Mouse (Mus musculus) limb, embryonic 11.5 days (tissue): ENCODE results near the gene Alms1. TPM values are rescaled to one million over a fixed set of nuclear protein-coding genes. Genes with fewer than 3 reads are reported as not detected.

Source experiments
- ATAC-seq: fragments of 200-750 bp; cut with Nextera tagmentation; 2 replicates; pipeline ENCODE4 v1.8.0; 2017; ENCODE audit warnings: low read depth; ENCODE audit not compliant: insufficient number of reproducible peaks, low FRiP score, low TSS enrichment
- DNase-seq: peaks from one replicate; pipeline ENCODE4 v3.0.0-alpha.2; 2015; ENCODE audit warnings: low spot score
- H3K27ac ChIP-seq: fragments of 300-500 bp; sonication (generic); replicated peaks from 2 replicates; pipeline ENCODE4 v1.5.1; 2014; ENCODE audit warnings: low read depth, mild to moderate bottlenecking, low read length
- H3K27me3 ChIP-seq: fragments of 300-500 bp; sonication (generic); 2 replicates; pipeline ENCODE4 v1.6.1; 2014; ENCODE audit warnings: mild to moderate bottlenecking, low read length, mixed read lengths; ENCODE audit not compliant: control insufficient read depth, insufficient read depth
- H3K36me3 ChIP-seq: fragments of 300-500 bp; sonication (generic); 2 replicates; pipeline ENCODE4 v1.6.1; 2014; ENCODE audit warnings: mild to moderate bottlenecking, low read length, moderate library complexity, mixed read lengths; ENCODE audit not compliant: control insufficient read depth, insufficient read depth
- H3K4me1 ChIP-seq: fragments of 300-500 bp; sonication (generic); 2 replicates; pipeline ENCODE4 v1.6.1; 2014; ENCODE audit warnings: low read length, mixed read lengths; ENCODE audit not compliant: control insufficient read depth, insufficient read depth
- H3K4me2 ChIP-seq: fragments of 300-500 bp; sonication (generic); 2 replicates; pipeline ENCODE4 v1.6.1; 2014; ENCODE audit warnings: low read depth, mild to moderate bottlenecking, moderate library complexity; ENCODE audit not compliant: severe bottlenecking
- H3K4me3 ChIP-seq: fragments of 300-500 bp; sonication (generic); 2 replicates; pipeline ENCODE4 v1.5.1; 2014; ENCODE audit warnings: low read depth, low read length
- H3K9ac ChIP-seq: fragments of 300-500 bp; sonication (generic); 2 replicates; pipeline ENCODE4 v1.6.1; 2014; ENCODE audit warnings: mild to moderate bottlenecking, low read length
- H3K9me3 ChIP-seq: fragments of 300-500 bp; sonication (generic); 2 replicates; pipeline ENCODE4 v1.6.1; 2016; ENCODE audit warnings: low read length; ENCODE audit not compliant: control insufficient read depth
- WGBS: fragments of 180-500 bp; shearing (Covaris S2); extraction: QIAGEN DNeasy Blood & Tissue Kit; methylation state at CpG from one replicate; pipeline ENCODE4 v1.1.7; 2014; 5-methylcytosine and 5-hydroxymethylcytosine counted together
- polyA plus RNA-seq: library from polyadenylated mRNA; unstranded; fragments of >200 nt; fragmentation: Nextera tagmentation; extraction: Ambion mirVana; gene quantifications from 2 replicates; pipeline ENCODE4 v1.2.1, GENCODE M21; 2014

Gene Alms1
- polyA plus RNA-seq, 1 experiment from 2014 or later, result 9.2 TPM

GRCm38 (mm10) chr6:85586805-85587367, 445 bp upstream of the Alms1 start:
- DNase-seq, result no peak
- no peak for ATAC-seq
- no peaks in the 10 kb centered on the region for H3K27me3 ChIP-seq
- no peak overlapping the region for H3K27ac ChIP-seq
- H3K36me3 ChIP-seq, result no peaks in the 10 kb centered on the region
- H3K9ac ChIP-seq, result no peak overlapping the region
- 29% methylated on average over 9 of the region's 9 CpGs for WGBS
- peak overlapping the region; percentile 52; the same call in 1 of the 2 replicates for H3K4me3 ChIP-seq
- H3K9me3 ChIP-seq, result no peaks in the 10 kb centered on the region
- peak overlapping the region; percentile 49; the same call in 1 of the 2 replicates for H3K4me2 ChIP-seq
- H3K4me1 ChIP-seq, result peaks cover 9% of the 10 kb centered on the region; the same call in 1 of the 2 replicates

GRCm38 (mm10) chr6:85588164-85588563, 833 bp downstream of the Alms1 start:
- peak overlapping the region; percentile 52 for H3K4me3 ChIP-seq
- peaks cover 9% of the 10 kb centered on the region; the same call in 1 of the 2 replicates for H3K4me1 ChIP-seq
- H3K9ac ChIP-seq, result peak overlapping the region; percentile 52
- H3K27ac ChIP-seq, result peak overlapping the region; percentile 23; the same call in 1 of the 2 replicates
- no peaks in the 10 kb centered on the region for H3K9me3 ChIP-seq
- peak overlapping the region; percentile 49 for H3K4me2 ChIP-seq
- no peak for ATAC-seq
- H3K36me3 ChIP-seq, result no peaks in the 10 kb centered on the region
- H3K27me3 ChIP-seq, result no peaks in the 10 kb centered on the region
- DNase-seq, result no peak
- WGBS, result 0% methylated on average over 10 of the region's 10 CpGs

GRCm38 (mm10) chr6:85588568-85588967, 1.2 kb downstream of the Alms1 start:
- Histone ChIP-seq H3K9me3 (no peaks in the 10 kb centered on the region), H3K27me3 (no peaks in the 10 kb centered on the region), H3K4me3 (peak overlapping the region; percentile 52), H3K9ac (no peak overlapping the region), H3K4me1 (peaks cover 9% of the 10 kb centered on the region; the same call in 1 of the 2 replicates), H3K36me3 (no peaks in the 10 kb centered on the region), H3K27ac (no peak overlapping the region), H3K4me2 (peak overlapping the region; percentile 49)
- 19% methylated on average over 4 of the region's 4 CpGs for WGBS
- ATAC-seq, result no peak
- DNase-seq, result no peak

- no peaks in the 10 kb centered on the region for H3K9me3 ChIP-seq
- ATAC-seq (no peak), DNase-seq (no peak)
- peak overlapping the region; percentile 1; the same call in 1 of the 2 replicates for H3K4me2 ChIP-seq
- 81% methylated on average over 2 of the region's 2 CpGs for WGBS
- H3K36me3 ChIP-seq, result no peaks in the 10 kb centered on the region
- H3K9ac ChIP-seq, result no peak overlapping the region
- peaks cover 9% of the 10 kb centered on the region; the same call in 1 of the 2 replicates for H3K4me1 ChIP-seq
- H3K27ac ChIP-seq, result no peak overlapping the region
- H3K27me3 ChIP-seq, result no peaks in the 10 kb centered on the region
- no peak overlapping the region for H3K4me3 ChIP-seq
Measured at GRCm38 (mm10) chr6:85590116-85590515, 2.8 kb downstream of the Alms1 start.

- 77% methylated on average over 1 of the region's 1 CpGs for WGBS
- no peaks in the 10 kb centered on the region for H3K4me1 ChIP-seq
- ATAC-seq (no peak), DNase-seq (no peak)
- no peaks in the 10 kb centered on the region for H3K9me3 ChIP-seq
- H3K4me3 ChIP-seq, result no peak overlapping the region
- H3K27ac ChIP-seq, result no peak overlapping the region
- H3K27me3 ChIP-seq, result no peaks in the 10 kb centered on the region
- no peak overlapping the region for H3K9ac ChIP-seq
- H3K4me2 ChIP-seq, result no peak overlapping the region
- H3K36me3 ChIP-seq, result no peaks in the 10 kb centered on the region
Measured at GRCm38 (mm10) chr6:85599310-85599709, 12.0 kb downstream of the Alms1 start.

GRCm38 (mm10) chr6:85610511-85610910, 23.2 kb downstream of the Alms1 start:
- DNase-seq (no peak), ATAC-seq (no peak)
- no peak overlapping the region for H3K27ac ChIP-seq
- H3K9me3 ChIP-seq, result no peaks in the 10 kb centered on the region
- H3K36me3 ChIP-seq, result peaks cover 4% of the 10 kb centered on the region; the same call in 1 of the 2 replicates
- no peaks in the 10 kb centered on the region for H3K4me1 ChIP-seq
- H3K27me3 ChIP-seq, result no peaks in the 10 kb centered on the region
- H3K9ac ChIP-seq, result no peak overlapping the region
- H3K4me2 ChIP-seq, result no peak overlapping the region
- WGBS, result 91% methylated on average over 1 of the region's 1 CpGs
- H3K4me3 ChIP-seq, result no peak overlapping the region

GRCm38 (mm10) chr6:85620826-85621225, 33.5 kb downstream of the Alms1 start:
- 94% methylated on average over 4 of the region's 4 CpGs for WGBS
- Histone ChIP-seq H3K9me3 (no peaks in the 10 kb centered on the region), H3K4me3 (no peak overlapping the region), H3K9ac (no peak overlapping the region), H3K4me2 (no peak overlapping the region), H3K27me3 (no peaks in the 10 kb centered on the region), H3K4me1 (no peaks in the 10 kb centered on the region), H3K36me3 (peaks cover 8% of the 10 kb centered on the region; the same call in 1 of the 2 replicates), H3K27ac (no peak overlapping the region)
- DNase-seq (no peak), ATAC-seq (no peak)

GRCm38 (mm10) chr6:85621600-85621999, 34.3 kb downstream of the Alms1 start:
- WGBS, result 89% methylated on average over 5 of the region's 5 CpGs
- Histone ChIP-seq H3K9ac (no peak overlapping the region), H3K9me3 (no peaks in the 10 kb centered on the region), H3K27ac (no peak overlapping the region), H3K4me1 (no peaks in the 10 kb centered on the region), H3K4me2 (no peak overlapping the region), H3K36me3 (peaks cover 8% of the 10 kb centered on the region; the same call in 1 of the 2 replicates), H3K4me3 (no peak overlapping the region), H3K27me3 (no peaks in the 10 kb centered on the region)
- DNase-seq, result no peak
- no peak for ATAC-seq

- Histone ChIP-seq H3K27ac (no peak overlapping the region), H3K36me3 (peaks cover 8% of the 10 kb centered on the region; the same call in 1 of the 2 replicates), H3K9ac (no peak overlapping the region), H3K9me3 (no peaks in the 10 kb centered on the region), H3K4me3 (no peak overlapping the region), H3K4me2 (no peak overlapping the region), H3K4me1 (no peaks in the 10 kb centered on the region), H3K27me3 (no peaks in the 10 kb centered on the region)
- 95% methylated on average over 4 of the region's 4 CpGs for WGBS
- ATAC-seq (no peak), DNase-seq (no peak)
Measured at GRCm38 (mm10) chr6:85624511-85624910, 37.2 kb downstream of the Alms1 start.
